Mouse (Mus musculus): ENCODE results near the gene Serpinb9f.
"Not testable (repeated sequence)": the region's sequence is repeated elsewhere in the genome, so short reads cannot be mapped to it uniquely, and the experiment has no call there.

The Serpinb9f gene

DNA sequence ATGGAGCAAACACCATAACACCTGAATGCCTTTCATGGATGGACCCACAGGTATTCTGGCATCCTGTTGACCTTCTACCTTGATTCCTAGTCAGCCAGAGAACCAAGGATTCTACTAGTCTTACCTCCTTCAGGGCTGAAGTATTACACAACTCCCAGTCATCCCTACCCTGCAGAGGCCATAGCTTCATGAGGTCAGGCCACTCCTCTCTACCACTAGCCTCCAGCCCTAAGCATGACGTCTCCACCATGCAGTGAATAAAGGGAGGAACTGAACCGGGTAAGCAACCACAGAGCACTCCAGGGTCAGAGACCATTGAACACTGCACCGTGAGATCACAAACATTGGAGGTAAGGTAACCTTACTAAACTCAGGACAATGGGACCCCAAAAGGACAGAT lies at the start of gene Serpinb9f:
Gene Serpinb9f, plus strand, starts transcription at position 301 of the 400 bp plus-strand sequence.
- DNase-seq (ENCODE audit: low read depth), result not testable (repeated sequence)

DNA sequence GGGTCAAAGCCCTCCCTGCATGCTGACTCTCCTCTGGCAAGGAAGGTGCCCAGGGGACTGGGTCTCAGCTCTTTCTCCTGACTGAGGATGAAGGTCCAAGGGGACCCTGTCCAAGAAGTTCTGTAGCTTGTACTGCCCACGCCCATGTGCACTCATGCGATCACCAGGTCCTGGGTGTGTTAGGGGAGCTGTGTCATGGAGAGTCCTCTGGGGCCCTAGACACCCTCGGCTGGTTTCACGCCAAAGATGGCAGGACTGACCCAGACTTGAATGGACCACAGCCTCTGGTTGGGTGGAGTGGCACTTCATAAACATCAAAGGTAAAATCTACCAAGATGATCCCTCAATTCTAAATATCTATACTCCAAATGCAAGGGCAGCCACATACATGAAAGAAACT lies 15.2 kb upstream of the Serpinb9f start:
- DNase-seq (ENCODE audit: low read depth), result not testable (repeated sequence)

DNA sequence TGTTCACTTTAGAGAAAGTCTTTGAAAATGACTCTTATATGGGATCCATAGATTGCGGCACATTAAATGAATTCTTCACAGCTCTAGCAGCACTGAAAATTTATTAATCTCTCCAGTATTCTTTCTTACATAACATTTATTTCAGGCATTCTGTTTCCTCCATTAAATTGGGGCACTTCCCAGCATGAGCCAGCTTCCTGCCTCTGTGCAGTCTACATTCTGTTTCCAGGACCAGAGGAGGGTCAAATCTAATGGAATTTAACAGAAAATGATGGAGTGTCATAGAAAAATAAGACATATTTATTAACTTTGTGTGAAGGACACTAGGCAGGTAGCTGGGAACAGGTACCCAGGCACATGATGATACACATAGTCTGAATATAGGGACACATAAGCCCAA lies 32.8 kb downstream of the Serpinb9f start:
- not testable (repeated sequence) for DNase-seq (ENCODE audit: low read depth)
